Mouse (Mus musculus) stomach, embryonic 14.5 days (tissue): Measurements from ENCODE around the gene Fbxo4. TPM values are rescaled to one million over a fixed set of nuclear protein-coding genes. Genes with fewer than 3 reads are reported as not detected.

Source experiments
- ATAC-seq: fragments of 200-750 bp; cut with Nextera tagmentation; 2 replicates; pipeline ENCODE4 v1.8.0; 2017; ENCODE audit warnings: low read depth, moderate TSS enrichment; ENCODE audit not compliant: insufficient number of reproducible peaks, insufficient read depth, low FRiP score
- H3K27ac ChIP-seq: fragments of 300-500 bp; sonication (generic); 2 replicates; pipeline ENCODE4 v1.5.1; 2014; ENCODE audit warnings: mild to moderate bottlenecking, low read length, moderate library complexity, mixed read lengths
- H3K27me3 ChIP-seq: fragments of 300-500 bp; sonication (generic); 2 replicates; pipeline ENCODE4 v1.6.1; 2014; ENCODE audit warnings: low read length, control low read depth, mixed read lengths; ENCODE audit not compliant: control insufficient read depth, insufficient read depth
- H3K36me3 ChIP-seq: fragments of 300-500 bp; sonication (generic); 2 replicates; pipeline ENCODE4 v1.6.1; 2014; ENCODE audit warnings: mild to moderate bottlenecking, control low read depth, low read length, moderate library complexity, mixed read lengths; ENCODE audit not compliant: control insufficient read depth, insufficient read depth
- H3K4me1 ChIP-seq: fragments of 300-500 bp; sonication (generic); 2 replicates; pipeline ENCODE4 v1.6.1; 2014; ENCODE audit warnings: low read length, control low read depth, mixed read lengths; ENCODE audit not compliant: control insufficient read depth, insufficient read depth
- H3K4me2 ChIP-seq: fragments of 300-500 bp; sonication (generic); replicated peaks from 2 replicates; pipeline ENCODE4 v1.6.1; 2014; ENCODE audit warnings: low read depth, low read length, control low read depth
- H3K4me3 ChIP-seq: fragments of 300-500 bp; sonication (generic); 2 replicates; pipeline ENCODE4 v1.5.1; 2014; ENCODE audit warnings: low read depth, low read length, control low read depth
- H3K9ac ChIP-seq: fragments of 300-500 bp; sonication (generic); replicated peaks from 2 replicates; pipeline ENCODE4 v1.6.1; 2014; ENCODE audit warnings: low read depth, mild to moderate bottlenecking, control low read depth, low read length, moderate library complexity, mixed read lengths
- H3K9me3 ChIP-seq: fragments of 300-500 bp; sonication (generic); 2 replicates; pipeline ENCODE4 v1.6.1; 2016; ENCODE audit warnings: low read depth, low read length, control low read depth; ENCODE audit not compliant: control insufficient read depth
- WGBS: fragments of 180-500 bp; shearing (Covaris S2); extraction: QIAGEN DNeasy Blood & Tissue Kit; methylation state at CpG from one replicate; pipeline ENCODE4 v1.1.7; 2014; 5-methylcytosine and 5-hydroxymethylcytosine counted together
- polyA plus RNA-seq: library from polyadenylated mRNA; unstranded; fragments of >200 nt; fragmentation: Nextera tagmentation; extraction: Ambion mirVana; gene quantifications from 2 replicates; pipeline ENCODE4 v1.2.1, GENCODE M21; 2014

Fbxo4 gene
- polyA plus RNA-seq, 1 experiment from 2014 or later, result 14.2 TPM

DNA sequence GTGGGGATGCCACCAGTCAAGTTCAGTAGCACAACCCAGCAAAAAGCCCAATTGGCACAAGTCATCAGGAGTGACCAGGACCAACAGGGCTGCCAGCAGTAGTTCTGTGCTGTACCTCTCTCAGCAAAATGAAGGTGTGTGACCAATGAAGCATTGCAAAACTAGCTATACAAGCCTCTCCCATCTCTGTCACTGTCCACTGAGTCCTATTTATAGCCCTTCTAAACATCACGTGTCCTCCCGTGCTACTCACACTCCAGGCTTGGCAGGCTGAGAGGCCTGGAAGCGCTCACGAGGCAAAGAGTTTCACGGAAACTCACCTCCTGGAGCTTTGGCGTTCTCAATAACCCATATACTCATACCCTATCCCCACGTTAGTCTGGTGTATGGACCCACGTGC, 17.1 kb downstream of the Fbxo4 start:
- no peak overlapping the region for H3K4me3 ChIP-seq
- H3K27me3 ChIP-seq, result no peaks in the 10 kb centered on the region
- H3K27ac ChIP-seq, result no peak overlapping the region
- no peaks in the 10 kb centered on the region for H3K36me3 ChIP-seq
- 86% methylated on average over 8 of the region's 8 CpGs for WGBS
- no peak overlapping the region for H3K9ac ChIP-seq
- no peaks in the 10 kb centered on the region for H3K4me1 ChIP-seq
- H3K4me2 ChIP-seq, result no peak overlapping the region
- H3K9me3 ChIP-seq, result no peaks in the 10 kb centered on the region
- ATAC-seq, result no peak

- no peak overlapping the region for H3K4me3 ChIP-seq
- H3K27me3 ChIP-seq, result no peaks in the 10 kb centered on the region
- H3K36me3 ChIP-seq, result no peaks in the 10 kb centered on the region
- H3K9me3 ChIP-seq, result no peaks in the 10 kb centered on the region
- no peak overlapping the region for H3K9ac ChIP-seq
- no peak overlapping the region for H3K4me2 ChIP-seq
- no peak overlapping the region for H3K27ac ChIP-seq
- WGBS, result 43% methylated on average over 1 of the region's 1 CpGs
- ATAC-seq, result no peak
- H3K4me1 ChIP-seq, result no peaks in the 10 kb centered on the region
Measured at GRCm38 (mm10) chr15:3960094-3960493, 19.3 kb downstream of the Fbxo4 start.

DNA sequence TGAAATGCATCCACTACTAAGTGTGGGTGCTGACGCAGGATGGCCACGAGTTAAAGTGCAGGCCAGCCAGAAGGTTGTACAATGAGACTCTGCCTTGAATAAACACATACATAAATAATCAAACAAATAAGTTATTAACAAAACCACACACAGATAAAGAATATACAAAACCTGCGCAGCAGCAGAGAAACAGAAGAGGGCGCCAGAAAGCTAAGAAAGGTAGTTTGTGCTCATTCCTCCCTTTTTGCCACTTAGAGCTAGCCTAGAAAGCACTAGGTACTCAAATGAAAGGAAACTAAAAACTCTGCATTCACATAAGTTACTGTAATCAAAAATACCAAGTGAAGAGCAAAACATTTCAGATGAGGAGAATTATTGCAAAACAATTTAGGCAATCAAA, 21.4 kb downstream of the Fbxo4 start:
- 28% methylated on average over 4 of the region's 4 CpGs for WGBS
- no peaks in the 10 kb centered on the region for H3K4me1 ChIP-seq
- H3K27me3 ChIP-seq, result no peaks in the 10 kb centered on the region
- no peaks in the 10 kb centered on the region for H3K9me3 ChIP-seq
- ATAC-seq, result no peak
- H3K4me2 ChIP-seq, result no peak overlapping the region
- no peak overlapping the region for H3K27ac ChIP-seq
- H3K36me3 ChIP-seq, result no peaks in the 10 kb centered on the region
- no peak overlapping the region for H3K9ac ChIP-seq
- no peak overlapping the region for H3K4me3 ChIP-seq

- no peak overlapping the region for H3K4me2 ChIP-seq
- H3K4me3 ChIP-seq, result no peak overlapping the region
- H3K9ac ChIP-seq, result no peak overlapping the region
- H3K9me3 ChIP-seq, result no peaks in the 10 kb centered on the region
- 84% methylated on average over 2 of the region's 2 CpGs for WGBS
- no peaks in the 10 kb centered on the region for H3K36me3 ChIP-seq
- H3K27me3 ChIP-seq, result no peaks in the 10 kb centered on the region
- no peak for ATAC-seq
- H3K27ac ChIP-seq, result no peak overlapping the region
- H3K4me1 ChIP-seq, result no peaks in the 10 kb centered on the region
Measured at GRCm38 (mm10) chr15:3954971-3955370, 24.4 kb downstream of the Fbxo4 start.

- Histone ChIP-seq H3K27me3 (no peaks in the 10 kb centered on the region), H3K4me3 (no peak overlapping the region), H3K36me3 (no peaks in the 10 kb centered on the region), H3K4me2 (no peak overlapping the region), H3K9ac (no peak overlapping the region), H3K4me1 (no peaks in the 10 kb centered on the region), H3K9me3 (no peaks in the 10 kb centered on the region), H3K27ac (no peak overlapping the region)
- 83% methylated on average over 2 of the region's 2 CpGs for WGBS
- ATAC-seq, result no peak
Measured at GRCm38 (mm10) chr15:3938132-3938531, 41.2 kb downstream of the Fbxo4 start.

GRCm38 (mm10) chr15:3936056-3936455, 43.3 kb downstream of the Fbxo4 start:
- no peaks in the 10 kb centered on the region for H3K9me3 ChIP-seq
- no peak for ATAC-seq
- no peaks in the 10 kb centered on the region for H3K36me3 ChIP-seq
- H3K4me2 ChIP-seq, result no peak overlapping the region
- H3K4me1 ChIP-seq, result no peaks in the 10 kb centered on the region
- no peak overlapping the region for H3K4me3 ChIP-seq
- no peak overlapping the region for H3K9ac ChIP-seq
- 92% methylated on average over 3 of the region's 3 CpGs for WGBS
- H3K27me3 ChIP-seq, result no peaks in the 10 kb centered on the region
- H3K27ac ChIP-seq, result no peak overlapping the region

DNA sequence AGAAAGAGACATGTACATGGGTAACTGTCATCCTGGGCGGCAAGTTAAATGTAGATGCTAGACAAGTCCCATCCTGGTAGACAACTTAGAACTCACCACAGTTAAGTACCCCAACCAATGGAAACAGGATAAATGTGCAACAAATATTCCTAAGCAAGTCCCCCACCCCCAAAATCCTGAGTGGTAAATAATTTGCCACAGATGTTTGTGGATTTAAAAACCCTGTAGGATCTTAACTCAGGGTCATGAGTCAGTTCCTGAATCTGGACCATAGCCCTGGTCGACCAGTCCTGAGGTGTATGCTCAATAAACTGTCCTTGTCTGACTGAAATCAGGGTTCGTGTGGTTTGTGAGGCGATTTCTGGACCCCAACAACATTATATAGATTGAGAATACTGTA, 45.9 kb downstream of the Fbxo4 start:
- no peak overlapping the region for H3K4me2 ChIP-seq
- H3K4me1 ChIP-seq, result no peaks in the 10 kb centered on the region
- no peak for ATAC-seq
- no peak overlapping the region for H3K4me3 ChIP-seq
- H3K27me3 ChIP-seq, result no peaks in the 10 kb centered on the region
- no peaks in the 10 kb centered on the region for H3K36me3 ChIP-seq
- 85% methylated on average over 4 of the region's 4 CpGs for WGBS
- H3K9ac ChIP-seq, result no peak overlapping the region
- no peaks in the 10 kb centered on the region for H3K9me3 ChIP-seq
- no peak overlapping the region for H3K27ac ChIP-seq

GRCm38 (mm10) chr15:3931931-3932330, 47.4 kb downstream of the Fbxo4 start:
- no peaks in the 10 kb centered on the region for H3K9me3 ChIP-seq
- no peak overlapping the region for H3K4me2 ChIP-seq
- H3K27me3 ChIP-seq, result no peaks in the 10 kb centered on the region
- 92% methylated on average over 1 of the region's 1 CpGs for WGBS
- no peak overlapping the region for H3K27ac ChIP-seq
- no peaks in the 10 kb centered on the region for H3K4me1 ChIP-seq
- H3K4me3 ChIP-seq, result no peak overlapping the region
- ATAC-seq, result no peak
- H3K9ac ChIP-seq, result no peak overlapping the region
- no peaks in the 10 kb centered on the region for H3K36me3 ChIP-seq
